Mouse (Mus musculus) cortical plate, adult 2 months (tissue): ENCODE measurements around the gene Stxbp6. TPM values are rescaled to one million over a fixed set of nuclear protein-coding genes. Genes with fewer than 3 reads are reported as not detected.

Experiments used
- H3K27ac ChIP-seq: fragments of 200-500 bp; 2 replicates; pipeline ENCODE4 v1.5.1; 2012; ENCODE audit warnings: low read length, control low read depth, inconsistent platforms; ENCODE audit not compliant: insufficient read depth
- H3K4me1 ChIP-seq: fragments of 200-500 bp; 2 replicates; pipeline ENCODE4 v1.6.1; 2011; ENCODE audit warnings: low read length; ENCODE audit not compliant: control insufficient read depth, insufficient read depth
- H3K4me3 ChIP-seq: fragments of 200-500 bp; 2 replicates; pipeline ENCODE4 v1.5.1; 2011; ENCODE audit warnings: mild to moderate bottlenecking, low read length, control low read depth; ENCODE audit not compliant: insufficient read depth
- CTCF ChIP-seq: fragments of 200-500 bp; IDR thresholded peaks from 2 replicates; pipeline ENCODE4 v1.5.1; 2011; ENCODE audit warnings: mild to moderate bottlenecking, control low read depth, low read length; ENCODE audit not compliant: insufficient read depth; ENCODE audit errors: extremely low read depth
- POLR2A ChIP-seq: fragments of 200-500 bp; IDR thresholded peaks from 2 replicates; pipeline ENCODE4 v1.6.1; 2011; ENCODE audit warnings: mild to moderate bottlenecking, low read length, control low read depth; ENCODE audit not compliant: insufficient read depth; ENCODE audit errors: extremely low read depth
- polyA plus RNA-seq: library from polyadenylated mRNA; depleted of rRNA; stranded (reverse); fragments of >200 nt; gene quantifications from 2 replicates; pipeline ENCODE4 v1.2.3, GENCODE M21; 2012

The Stxbp6 gene
- polyA plus RNA-seq, 1 experiment: 47.0 TPM

GRCm38 (mm10) chr12:45006569-45006968, 67.9 kb downstream of the Stxbp6 start:
- no peak overlapping the region for H3K27ac ChIP-seq
- peaks cover under 1% of the 10 kb centered on the region; the same call in 1 of the 2 replicates for H3K4me1 ChIP-seq
- no peak overlapping the region for H3K4me3 ChIP-seq
- no peak for TF ChIP-seq POLR2A
- no peak for TF ChIP-seq CTCF

GRCm38 (mm10) chr12:45006049-45006448, 68.5 kb downstream of the Stxbp6 start:
- H3K4me3 ChIP-seq: no peak overlapping the region
- no peak for TF ChIP-seq POLR2A
- no peak for TF ChIP-seq CTCF
- no peak overlapping the region for H3K27ac ChIP-seq
- no peaks in the 10 kb centered on the region; the same call in 1 of the 2 replicates for H3K4me1 ChIP-seq

- TF ChIP-seq CTCF: no peak
- no peak for TF ChIP-seq POLR2A
- H3K27ac ChIP-seq: no peak overlapping the region
- H3K4me1 ChIP-seq: no peaks in the 10 kb centered on the region
- no peak overlapping the region for H3K4me3 ChIP-seq
Measured at GRCm38 (mm10) chr12:45001996-45002395, 72.5 kb downstream of the Stxbp6 start.

GRCm38 (mm10) chr12:44997422-44997821, 77.1 kb downstream of the Stxbp6 start:
- Histone ChIP-seq H3K4me3 (no peak overlapping the region), H3K4me1 (peaks cover 1% of the 10 kb centered on the region; the same call in 1 of the 2 replicates), H3K27ac (no peak overlapping the region)
- no peak for TF ChIP-seq POLR2A
- TF ChIP-seq CTCF: no peak

GRCm38 (mm10) chr12:44996897-44997296, 77.6 kb downstream of the Stxbp6 start:
- Histone ChIP-seq H3K27ac (no peak overlapping the region), H3K4me3 (no peak overlapping the region), H3K4me1 (peaks cover 1% of the 10 kb centered on the region; the same call in 1 of the 2 replicates)
- TF ChIP-seq POLR2A (no peak), CTCF (no peak)

GRCm38 (mm10) chr12:44996274-44996673, 78.2 kb downstream of the Stxbp6 start:
- TF ChIP-seq CTCF: no peak
- TF ChIP-seq POLR2A: no peak
- Histone ChIP-seq H3K4me1 (peaks cover 1% of the 10 kb centered on the region; the same call in 1 of the 2 replicates), H3K27ac (no peak overlapping the region), H3K4me3 (no peak overlapping the region)

- Histone ChIP-seq H3K27ac (no peak overlapping the region), H3K4me3 (no peak overlapping the region), H3K4me1 (peaks cover 3% of the 10 kb centered on the region)
- no peak for TF ChIP-seq CTCF
- TF ChIP-seq POLR2A: no peak
Measured at GRCm38 (mm10) chr12:44993391-44993790, 81.1 kb downstream of the Stxbp6 start.

- Histone ChIP-seq H3K4me1 (peaks cover 3% of the 10 kb centered on the region), H3K27ac (no peak overlapping the region)
- TF ChIP-seq CTCF (no peak), POLR2A (no peak)
Measured at GRCm38 (mm10) chr12:44992847-44993246, 81.7 kb downstream of the Stxbp6 start.

GRCm38 (mm10) chr12:44990379-44990778, 84.1 kb downstream of the Stxbp6 start:
- TF ChIP-seq CTCF (no peak), POLR2A (no peak)
- Histone ChIP-seq H3K4me3 (no peak overlapping the region), H3K27ac (no peak overlapping the region), H3K4me1 (peaks cover 3% of the 10 kb centered on the region)

More at GRCm38 (mm10) chr12:44992847-44993246, 81.7 kb downstream of the Stxbp6 start:
- H3K4me3 ChIP-seq: no peak overlapping the region

GRCm38 (mm10) chr12:44989011-44989410, 85.5 kb downstream of the Stxbp6 start:
- no peak overlapping the region for H3K4me3 ChIP-seq
- no peak for TF ChIP-seq POLR2A
- no peak for TF ChIP-seq CTCF
- peak overlapping the region; percentile 50 for H3K27ac ChIP-seq
- H3K4me1 ChIP-seq: peaks cover 3% of the 10 kb centered on the region

- TF ChIP-seq CTCF (no peak), POLR2A (no peak)
- H3K27ac ChIP-seq: no peak overlapping the region
- H3K4me1 ChIP-seq: peaks cover 2% of the 10 kb centered on the region
- H3K4me3 ChIP-seq: no peak overlapping the region
Measured at GRCm38 (mm10) chr12:44987762-44988161, 86.7 kb downstream of the Stxbp6 start.
